Mouse (Mus musculus): ENCODE data around the gene Nkiras2.
"Not testable (repeated sequence)": the region's sequence is repeated elsewhere in the genome, so short reads cannot be mapped to it uniquely, and the experiment has no call there.

The Nkiras2 gene

DNA sequence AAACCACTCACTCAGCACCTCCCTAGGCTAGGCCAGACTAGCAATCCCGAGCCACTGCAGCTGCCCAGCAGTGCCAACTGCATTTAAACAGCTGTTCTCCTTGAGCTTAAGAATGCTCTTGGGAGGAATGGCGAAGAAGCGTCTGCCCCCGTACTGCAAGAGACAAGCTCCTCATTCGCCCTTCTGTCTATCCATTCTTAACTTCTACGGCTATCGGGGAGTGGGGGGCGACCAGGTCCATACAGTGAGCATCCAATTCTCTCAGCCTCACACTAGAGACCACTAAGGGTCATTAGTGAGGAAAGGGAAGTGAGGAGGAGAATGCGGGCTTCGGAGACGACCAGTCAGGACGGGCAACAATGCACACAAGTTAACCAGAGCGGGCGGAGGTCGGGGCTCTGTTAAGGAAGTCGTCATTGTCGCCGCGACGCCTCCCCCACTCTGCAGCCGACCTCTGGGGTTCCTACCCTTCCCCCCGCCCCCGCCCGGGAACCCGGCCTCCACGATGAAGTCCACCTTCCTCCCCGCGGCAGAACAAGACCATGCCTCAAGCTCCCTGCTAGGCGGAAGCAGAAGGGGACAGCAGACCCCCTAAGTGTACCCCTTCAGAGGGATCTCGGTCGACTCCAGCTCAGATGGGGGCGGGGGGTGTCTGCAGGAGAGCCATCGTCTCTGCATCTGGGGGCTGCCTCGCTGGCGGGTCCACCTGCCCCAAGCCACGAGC lies at the start of gene Nkiras2:
Gene Nkiras2, plus strand, starts transcription at position 484 of the 724 bp plus-strand sequence.
- in situ Hi-C loops (cut with MboI) = no loop called here

- in situ Hi-C loops (cut with MboI) = loop anchor here (5.0 kb wide), 1 partner anchor 133 kb away; the partner anchor contains the start of gene Dhx58
Measured at GRCm38 (mm10) chr11:100569789-100570188, 49.3 kb upstream of the Nkiras2 start.

DNA sequence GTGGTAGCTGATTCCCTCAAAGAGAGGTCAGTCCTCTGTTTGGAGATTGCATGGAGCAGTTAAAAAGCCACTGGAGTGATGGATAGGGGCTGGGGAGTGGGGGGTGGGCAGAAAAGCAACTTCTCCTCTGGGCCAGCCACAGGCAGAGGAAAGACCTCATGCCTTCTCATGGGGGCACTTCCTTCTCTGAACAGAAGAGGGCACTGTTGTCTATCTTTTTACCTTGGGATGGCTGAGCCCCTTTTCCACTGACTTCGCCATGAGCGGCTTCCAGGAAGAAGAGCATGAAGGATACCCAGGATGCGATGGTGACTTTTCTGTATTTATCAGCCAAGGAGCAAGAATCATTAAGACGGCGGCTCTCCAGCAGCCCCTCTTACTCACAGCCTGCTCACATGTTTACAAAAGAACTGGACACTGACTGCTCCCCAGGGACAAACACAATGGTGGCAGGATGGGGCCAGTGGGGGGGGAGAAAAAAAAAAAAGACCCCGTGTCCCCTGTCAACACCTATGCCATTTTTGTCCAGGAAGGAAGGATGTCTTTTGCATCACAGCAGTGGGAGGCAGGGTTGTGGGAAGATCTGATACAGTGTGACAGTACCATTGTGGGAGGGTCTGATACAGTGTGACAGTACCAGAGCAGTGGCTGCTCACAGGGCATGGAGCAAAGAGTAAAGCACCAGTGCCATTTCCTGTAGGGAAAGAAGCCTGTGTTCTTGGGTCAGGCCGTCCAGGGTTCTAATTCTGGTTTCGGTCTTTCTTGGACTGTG lies 48.4 kb upstream of the Nkiras2 start:
- in situ Hi-C loops (cut with MboI) = loop anchor here (5.0 kb wide), 1 partner anchor 132 kb away; the partner anchor contains the start of gene Dhx58

DNA sequence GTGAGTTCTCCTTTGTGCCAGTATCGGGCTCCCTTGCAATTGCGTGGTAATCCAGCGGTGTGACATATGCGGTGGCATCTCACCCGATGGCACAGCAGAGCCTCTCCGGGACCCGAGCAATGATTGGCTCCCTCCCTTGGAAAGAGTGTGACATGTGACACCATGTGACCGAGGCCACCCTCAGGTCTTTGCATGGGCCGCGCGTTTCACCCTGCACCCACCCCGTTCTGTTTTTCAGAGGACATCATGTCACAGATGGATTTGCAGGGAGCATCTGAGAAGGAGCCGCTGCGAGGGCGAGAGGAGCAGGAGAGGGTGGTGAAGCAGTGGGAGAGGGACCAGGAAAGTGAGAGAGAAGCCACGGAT lies 47.9 kb upstream of the Nkiras2 start:
- in situ Hi-C loops (cut with MboI) = loop anchor here (5.0 kb wide), 1 partner anchor 131 kb away; the partner anchor contains the start of gene Dhx58

GRCm38 (mm10) chr11:100574188-100574587 lies 44.9 kb upstream of the Nkiras2 start:
- in situ Hi-C loops (cut with MboI) = loop anchor here (5.0 kb wide), 1 partner anchor 128 kb away; the partner anchor contains the start of gene Dhx58

DNA sequence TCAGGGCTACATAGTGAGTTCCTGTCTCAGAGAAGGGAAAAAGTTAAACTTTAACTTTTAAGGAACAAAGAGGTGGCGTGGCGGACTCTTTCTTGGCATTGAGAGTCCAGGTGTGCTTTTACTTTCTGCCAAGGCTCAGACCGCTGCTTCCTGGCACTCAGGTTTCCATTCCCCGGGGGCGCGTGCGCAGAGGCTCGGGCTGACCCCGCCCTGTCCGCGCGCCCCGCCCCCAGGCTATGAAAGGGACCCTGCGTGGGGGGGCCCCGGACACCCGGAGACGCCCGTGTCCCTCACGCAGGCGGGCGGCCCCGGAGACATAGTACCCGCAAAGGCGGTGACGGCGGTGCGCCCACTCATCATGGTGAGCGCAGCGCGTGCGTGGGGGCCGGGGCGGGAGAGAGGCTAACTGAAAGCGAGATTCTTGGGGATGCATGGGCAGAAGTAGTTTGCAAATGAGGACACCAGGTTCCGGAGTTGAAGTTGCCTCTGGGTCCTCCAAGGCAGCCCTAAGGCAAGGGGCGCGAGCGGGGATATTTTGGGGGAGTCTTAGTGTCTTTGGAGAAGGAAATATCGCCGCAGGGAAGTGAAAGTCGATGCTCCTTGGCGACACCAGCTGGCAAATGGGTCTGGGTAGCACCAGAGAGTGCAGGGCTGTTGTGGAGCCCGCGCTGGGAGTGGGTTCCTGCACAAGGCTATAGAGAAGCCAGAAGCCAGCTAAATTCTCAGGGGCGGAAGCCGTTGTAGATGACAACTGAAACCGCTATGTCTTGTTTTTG lies 44.1 kb upstream of the Nkiras2 start, which contains the start of gene Cnp:
Gene Cnp, plus strand, starts transcription at position 197 of the 776 bp plus-strand sequence.
- in situ Hi-C loops (cut with MboI) = loop anchor here (5.0 kb wide), 1 partner anchor 127 kb away; the partner anchor contains the start of gene Dhx58

DNA sequence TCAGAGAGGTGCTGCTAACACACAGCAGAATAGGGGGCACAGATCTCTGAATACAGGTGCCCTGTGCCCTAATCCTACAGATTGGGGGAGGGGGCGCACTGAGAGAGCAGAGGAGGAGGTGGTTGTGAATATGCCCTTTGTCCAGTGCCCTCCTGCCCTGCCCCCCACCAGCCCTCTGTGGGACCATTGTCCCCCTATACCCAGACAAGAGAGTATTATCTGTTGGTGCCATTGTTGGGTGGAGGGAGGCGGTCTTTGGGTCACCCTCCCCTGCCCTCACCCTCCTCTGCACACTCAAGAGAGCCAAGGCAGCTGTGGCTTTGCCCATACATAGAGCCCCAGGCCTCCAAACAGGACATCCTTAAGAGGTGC lies 43.6 kb upstream of the Nkiras2 start:
- in situ Hi-C loops (cut with MboI) = no loop called here

- in situ Hi-C loops (cut with MboI) = no loop called here
Measured at GRCm38 (mm10) chr11:100576256-100576655, 42.8 kb upstream of the Nkiras2 start.

- in situ Hi-C loops (cut with MboI) = no loop called here
Measured at GRCm38 (mm10) chr11:100577852-100578599, 41.0 kb upstream of the Nkiras2 start.

DNA sequence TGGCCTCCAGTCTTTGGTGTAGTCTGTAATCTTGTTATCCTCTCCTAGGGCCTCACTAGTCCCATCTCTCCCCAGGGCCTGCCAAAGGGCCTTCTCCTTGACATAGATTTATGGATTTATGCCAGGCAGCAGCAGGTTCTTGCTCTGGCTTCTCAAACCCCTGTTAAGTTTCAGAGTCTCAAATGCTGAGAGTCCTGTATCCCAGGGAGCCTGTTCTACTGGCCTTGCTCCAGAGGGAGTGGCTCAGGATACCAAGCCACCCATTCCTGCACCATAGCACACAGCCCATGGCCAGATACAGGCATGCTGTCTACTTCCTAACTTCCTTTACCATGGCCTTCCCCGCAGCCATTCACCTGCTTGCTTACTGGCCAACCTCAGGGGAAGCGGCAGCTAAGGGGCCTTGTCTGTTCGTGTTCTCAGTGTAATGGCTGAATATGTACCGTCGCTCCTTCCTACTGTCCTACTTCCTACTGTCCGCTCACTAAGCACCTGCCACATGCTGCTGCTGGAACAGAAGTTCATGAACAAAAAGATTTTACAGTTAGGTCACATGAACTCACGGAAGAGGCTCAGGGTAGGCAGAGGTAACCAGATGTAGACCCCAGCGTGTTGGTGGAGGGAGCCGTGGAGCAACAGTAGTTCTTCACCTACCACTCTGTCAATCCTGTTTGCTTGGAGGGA lies 39.8 kb upstream of the Nkiras2 start:
- in situ Hi-C loops (cut with MboI) = no loop called here

DNA sequence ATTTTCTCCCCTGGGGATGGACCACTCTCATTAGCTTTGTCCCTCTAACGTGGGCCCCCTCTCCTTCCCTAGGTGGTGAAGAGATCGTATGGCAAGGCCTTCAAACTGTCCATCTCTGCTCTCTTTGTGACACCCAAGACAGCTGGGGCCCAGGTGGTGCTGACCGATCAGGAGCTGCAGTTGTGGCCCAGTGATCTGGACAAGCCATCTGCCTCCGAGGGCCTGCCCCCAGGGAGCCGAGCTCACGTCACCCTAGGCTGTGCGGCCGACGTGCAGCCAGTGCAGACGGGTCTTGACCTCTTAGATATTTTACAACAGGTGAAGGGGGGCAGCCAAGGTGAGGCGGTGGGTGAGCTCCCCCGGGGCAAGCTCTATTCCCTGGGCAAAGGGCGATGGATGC lies 38.8 kb upstream of the Nkiras2 start:
- in situ Hi-C loops (cut with MboI) = no loop called here

DNA sequence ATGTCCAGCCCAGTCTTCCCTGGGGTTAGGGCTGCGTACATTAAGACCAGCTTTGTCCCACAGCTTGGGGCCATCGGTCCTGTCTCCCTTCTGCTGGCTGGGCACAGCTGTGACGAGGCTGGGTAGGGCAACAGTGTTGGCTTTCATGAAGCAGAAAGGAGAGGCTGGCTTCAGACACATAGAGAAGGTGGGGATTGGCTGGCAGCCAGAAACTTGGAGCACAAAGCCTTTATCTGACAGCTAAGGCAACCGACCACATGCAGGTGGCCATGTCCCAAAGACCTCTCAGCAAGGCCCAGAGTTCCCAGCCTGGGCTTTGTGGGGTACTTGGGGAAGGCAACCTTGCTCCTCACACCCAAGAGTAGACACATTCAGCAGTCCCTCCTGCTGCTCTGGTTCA lies 37.3 kb upstream of the Nkiras2 start:
- in situ Hi-C loops (cut with MboI) = no loop called here

GRCm38 (mm10) chr11:100582413-100582812 lies 36.6 kb upstream of the Nkiras2 start:
- in situ Hi-C loops (cut with MboI) = not testable (repeated sequence)

- in situ Hi-C loops (cut with MboI) = no loop called here
Measured at GRCm38 (mm10) chr11:100582836-100583235, 36.2 kb upstream of the Nkiras2 start.

DNA sequence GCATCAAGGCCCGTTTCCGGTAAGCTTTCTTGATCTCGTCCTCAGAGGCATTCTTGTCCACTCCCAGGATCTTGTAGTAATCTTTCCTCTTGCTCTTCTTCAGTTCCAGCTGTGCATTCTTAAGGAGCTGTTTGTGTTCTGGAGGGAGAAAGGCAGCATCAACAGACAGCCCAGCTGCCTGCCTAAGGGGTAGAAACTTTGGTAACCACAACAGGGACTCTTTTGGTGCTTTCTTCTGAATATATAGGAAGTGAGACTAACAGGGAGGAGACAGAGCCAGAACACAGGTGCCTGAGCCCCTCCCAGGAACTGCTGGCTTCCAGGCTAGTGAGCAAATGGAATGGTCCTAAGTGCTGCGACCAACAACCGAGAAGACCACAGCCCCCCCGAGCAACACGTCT lies 34.5 kb upstream of the Nkiras2 start:
- in situ Hi-C loops (cut with MboI) = no loop called here

DNA sequence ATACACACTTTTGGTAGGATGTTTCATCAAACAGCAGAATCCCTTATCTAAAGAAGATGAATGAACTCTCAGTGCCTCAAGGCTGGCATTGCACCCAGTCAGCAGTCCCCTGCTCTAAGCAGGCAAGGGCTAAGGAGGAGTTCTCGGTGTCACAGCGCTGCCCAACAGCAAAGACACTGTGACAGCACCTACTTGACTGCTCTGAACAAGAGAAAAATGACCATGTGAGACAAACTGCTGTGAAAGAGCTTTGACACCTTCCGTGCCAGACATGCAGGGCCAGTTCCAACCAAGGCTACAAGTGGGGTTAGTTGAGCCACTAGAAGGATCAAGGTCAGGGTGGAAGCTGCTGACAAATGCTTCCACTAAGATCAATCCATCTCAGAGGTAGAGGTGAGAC lies 33.9 kb upstream of the Nkiras2 start:
- in situ Hi-C loops (cut with MboI) = loop anchor here (5.0 kb wide), 1 partner anchor 37 kb away; the partner anchor contains the start of gene Dnajc7

GRCm38 (mm10) chr11:100588462-100588861 lies 30.6 kb upstream of the Nkiras2 start:
- in situ Hi-C loops (cut with MboI) = loop anchor here (5.0 kb wide), 1 partner anchor 34 kb away; the partner anchor contains the start of gene Dnajc7

GRCm38 (mm10) chr11:100592346-100593046 lies 26.5 kb upstream of the Nkiras2 start:
- in situ Hi-C loops (cut with MboI) = no loop called here

GRCm38 (mm10) chr11:100594608-100595007 lies 24.4 kb upstream of the Nkiras2 start:
- in situ Hi-C loops (cut with MboI) = no loop called here

DNA sequence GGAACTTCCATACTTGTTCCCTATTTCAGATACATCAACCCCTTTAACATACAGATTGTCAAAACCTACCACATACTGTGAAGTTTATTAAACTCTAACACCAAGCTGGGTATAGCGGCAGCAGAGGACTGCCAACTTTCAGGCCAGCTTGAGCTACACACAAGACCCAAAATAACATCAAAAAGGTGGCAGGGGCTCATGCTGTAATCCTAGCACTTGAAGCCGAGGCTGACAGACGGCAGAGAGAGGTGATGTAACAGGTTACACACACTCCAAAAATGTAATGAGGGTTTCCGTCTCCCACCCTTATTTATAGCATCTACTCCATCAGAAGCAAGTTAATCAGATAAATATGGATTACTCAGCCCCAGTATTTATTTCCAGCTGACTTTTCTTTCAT lies 23.5 kb upstream of the Nkiras2 start:
- in situ Hi-C loops (cut with MboI) = no loop called here
